Mouse (Mus musculus) left cerebral cortex, adult 8-10 months (tissue): Measurements from ENCODE around the gene Speer4e. TPM values are rescaled to one million over a fixed set of nuclear protein-coding genes. Genes with fewer than 3 reads are reported as not detected.
"Not testable (repeated sequence)": the region's sequence is repeated elsewhere in the genome, so short reads cannot be mapped to it uniquely, and the experiment has no call there.

ENCODE experiments used
- DNase-seq, 2 experiments: peaks; one replicate each; pipeline ENCODE4 v3.0.0; 2022; ENCODE audit warnings: low spot score in 2 of 2
- total RNA-seq, 4 experiments: library from RNA; stranded (reverse); gene quantifications; 2 replicates each; pipeline ENCODE4 v1.2.4; 2022

Gene Speer4e
- total RNA-seq, result not detected

- DNase-seq, result not testable (repeated sequence)
These were observed at the start of gene Speer4e for GRCm38 (mm10) chr5:14938329-14938728. Gene Speer4e (minus strand): TSS chr5:14938429.

- DNase-seq, result not testable (repeated sequence)
These were observed 48.6 kb upstream of the Speer4e start for GRCm38 (mm10) chr5:14986649-14987387.

DNA sequence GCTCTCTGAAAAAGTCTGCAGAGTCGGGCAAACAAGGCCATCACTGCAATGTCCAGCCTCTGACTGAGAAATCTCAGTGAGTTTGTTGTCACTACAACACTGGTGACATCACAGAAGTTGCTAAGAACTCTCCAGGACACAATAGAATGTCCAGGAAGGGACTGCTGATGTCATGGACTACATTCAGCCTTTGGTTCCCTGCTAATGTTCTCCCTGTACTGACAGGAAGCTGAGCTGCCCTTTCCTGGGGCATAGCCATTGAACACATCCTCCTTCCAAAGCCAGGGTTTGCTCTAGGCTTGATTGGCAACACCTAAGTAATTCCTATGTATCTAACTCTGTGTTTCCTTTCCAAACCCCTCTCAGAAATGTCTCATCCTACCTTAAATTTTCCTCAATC is 40.6 kb upstream of the Speer4e start, which contains the start of gene Gm10354:
Gm10354 (minus strand) TSS at position 101 of the 400 bp plus-strand sequence.
- DNase-seq, result not testable (repeated sequence)

GRCm38 (mm10) chr5:14977368-14977767 is 39.1 kb upstream of the Speer4e start:
- not testable (repeated sequence) for DNase-seq

GRCm38 (mm10) chr5:14975294-14975693 is 37.1 kb upstream of the Speer4e start:
- not testable (repeated sequence) for DNase-seq

DNA sequence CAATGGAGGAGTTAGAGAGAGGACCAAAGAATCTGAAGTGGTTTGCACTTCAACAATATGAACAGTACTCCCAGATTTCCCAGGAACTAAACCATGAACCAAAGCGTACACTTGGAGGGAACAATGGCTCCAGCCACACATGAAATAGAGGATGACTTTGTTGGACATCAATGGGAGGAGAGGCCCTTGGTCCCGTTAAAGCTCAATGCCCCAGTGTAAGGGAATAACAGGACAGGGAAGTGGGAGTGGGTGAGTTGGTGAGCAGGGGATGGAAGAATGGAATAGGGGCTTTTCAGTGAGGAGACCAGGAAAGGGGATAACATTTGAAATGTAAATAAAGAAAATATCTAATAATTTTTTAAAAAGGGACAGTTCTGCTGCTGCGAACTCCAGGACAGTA is 34.6 kb upstream of the Speer4e start:
- not testable (repeated sequence) for DNase-seq

DNA sequence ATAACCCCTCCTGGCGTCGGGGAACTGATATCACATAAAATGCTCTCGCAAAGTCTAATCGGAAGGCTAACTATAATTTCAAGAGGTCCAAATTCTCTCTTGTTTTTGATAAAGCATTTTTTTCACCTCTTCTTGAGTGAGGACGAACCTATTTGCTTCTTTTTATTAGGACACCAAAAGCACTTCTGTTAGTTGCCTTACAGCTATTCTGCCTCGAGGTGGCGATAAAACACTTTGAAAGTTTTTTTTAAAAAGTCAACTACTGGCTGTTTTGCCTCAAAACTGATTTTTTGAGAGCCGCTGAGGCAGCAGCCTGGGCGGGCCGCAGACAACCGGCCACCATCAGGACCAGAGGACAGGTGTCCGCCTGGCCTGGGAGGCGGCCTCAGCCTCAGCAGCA is 25.6 kb upstream of the Speer4e start:
- not testable (repeated sequence) for DNase-seq

- not testable (repeated sequence) for DNase-seq
These were observed 23.3 kb upstream of the Speer4e start for GRCm38 (mm10) chr5:14961502-14961901.

DNA sequence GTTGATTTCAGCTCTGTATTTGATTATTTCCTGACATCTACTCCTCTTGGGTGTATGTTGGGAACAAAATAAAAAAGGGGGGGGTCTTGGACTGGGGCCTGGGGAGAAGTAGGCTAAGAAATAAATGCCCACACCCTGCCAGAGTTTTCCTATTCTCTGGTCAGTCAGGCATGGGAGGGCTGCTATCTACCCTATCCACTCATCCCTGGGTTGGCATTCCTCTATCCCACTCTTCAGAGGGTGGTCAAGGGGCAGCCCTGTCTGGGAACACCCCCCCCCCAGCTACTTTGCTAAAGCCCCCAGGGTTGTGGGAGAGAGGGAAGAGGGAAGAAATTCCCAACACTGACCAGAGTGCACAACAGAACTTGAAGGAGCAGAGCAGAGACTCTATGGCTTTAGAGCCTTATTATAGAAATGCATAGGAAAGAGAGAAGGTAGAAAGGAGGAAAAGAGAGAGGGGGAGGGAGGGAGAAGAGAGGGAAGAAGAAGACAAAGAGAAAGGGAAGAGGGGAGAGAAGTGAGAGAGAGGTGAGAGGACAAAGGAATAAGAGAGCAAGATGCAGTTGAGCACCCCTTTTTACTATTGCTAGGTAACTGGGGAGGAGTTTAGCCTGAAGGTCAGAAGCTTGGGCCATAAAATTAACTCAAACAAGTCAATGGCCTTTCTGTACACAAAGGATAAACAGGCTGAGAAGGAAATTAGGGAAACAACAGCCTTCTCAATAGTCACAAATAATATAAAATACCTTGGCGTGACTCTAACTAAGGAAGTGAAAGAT is 17.9 kb upstream of the Speer4e start:
- not testable (repeated sequence) for DNase-seq

DNA sequence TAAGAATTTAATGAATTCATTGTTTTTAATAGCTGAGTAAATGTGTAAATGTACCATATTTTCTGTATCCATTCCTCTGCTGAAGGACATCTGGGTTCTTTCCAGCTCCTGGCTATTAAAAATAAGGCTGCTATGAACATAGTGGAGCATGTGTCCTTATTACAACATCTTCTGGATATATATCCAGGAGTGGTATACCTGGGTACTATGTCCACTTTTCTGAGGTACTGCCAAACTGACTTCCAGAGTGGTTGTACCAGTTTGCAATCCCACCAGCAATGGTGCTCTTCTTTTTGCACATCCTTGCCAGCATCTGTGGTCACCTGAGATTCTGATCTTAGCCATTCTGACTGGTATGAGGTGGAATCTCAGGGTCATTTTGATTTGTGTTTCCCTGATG is 15.4 kb upstream of the Speer4e start:
- DNase-seq, result not testable (repeated sequence)

- DNase-seq, result not testable (repeated sequence)
These were observed 14.5 kb upstream of the Speer4e start for GRCm38 (mm10) chr5:14952749-14953148.

- not testable (repeated sequence) for DNase-seq
These were observed 13.6 kb upstream of the Speer4e start for GRCm38 (mm10) chr5:14951822-14952221.

DNA sequence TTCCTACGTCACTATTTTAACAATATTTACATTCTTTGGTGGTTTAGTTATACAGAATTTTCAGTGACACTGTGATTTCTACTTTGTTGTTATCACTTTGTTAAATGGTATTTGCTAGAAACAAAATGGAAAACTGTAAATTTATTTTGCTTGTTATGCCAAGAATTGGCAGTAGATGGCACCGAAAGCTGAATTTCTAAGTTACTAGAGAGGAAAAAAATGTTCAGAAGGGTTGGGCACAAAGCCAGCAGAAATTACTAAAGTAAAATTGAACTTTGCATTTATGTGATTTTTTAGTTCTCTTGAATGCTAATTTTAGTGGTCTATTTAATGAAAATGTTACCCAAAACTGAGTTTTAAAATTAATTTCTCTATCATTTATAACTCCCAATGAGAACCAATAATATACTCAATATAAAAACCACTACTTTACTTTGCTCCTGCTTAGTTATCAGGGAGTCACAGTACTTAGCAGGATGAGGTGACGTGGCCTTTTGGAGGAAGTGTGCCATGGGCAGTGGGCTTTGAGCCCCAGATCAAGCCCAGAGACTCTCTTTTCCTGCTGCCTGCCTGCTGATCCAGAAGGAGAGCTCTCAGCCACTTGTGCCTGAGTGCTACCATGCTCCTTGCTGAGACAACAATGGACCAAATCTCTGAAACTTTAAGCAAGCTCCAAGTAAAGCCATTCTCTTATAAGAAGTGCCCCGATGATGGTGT is 9.4 kb upstream of the Speer4e start:
- DNase-seq, result not testable (repeated sequence)

DNA sequence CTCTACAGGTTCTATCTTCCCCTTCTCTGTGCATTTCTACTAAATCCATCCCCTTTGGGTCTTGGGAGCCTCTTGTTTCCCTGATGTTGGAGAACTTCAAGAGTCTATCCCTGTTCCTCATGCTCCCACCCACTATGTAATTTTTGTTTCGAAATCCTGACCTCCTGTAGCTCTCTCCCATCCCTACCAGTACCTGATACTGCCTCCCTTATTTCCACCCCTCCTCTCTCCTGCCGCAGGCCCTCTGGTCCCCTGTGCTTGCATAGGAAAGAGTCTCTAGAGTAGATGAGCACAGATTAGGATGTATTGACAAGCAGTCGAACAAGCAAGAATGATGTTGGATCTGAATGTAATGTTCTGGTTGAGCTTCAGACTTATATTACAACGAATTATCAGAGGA is 7.3 kb upstream of the Speer4e start:
- DNase-seq, result not testable (repeated sequence)

DNA sequence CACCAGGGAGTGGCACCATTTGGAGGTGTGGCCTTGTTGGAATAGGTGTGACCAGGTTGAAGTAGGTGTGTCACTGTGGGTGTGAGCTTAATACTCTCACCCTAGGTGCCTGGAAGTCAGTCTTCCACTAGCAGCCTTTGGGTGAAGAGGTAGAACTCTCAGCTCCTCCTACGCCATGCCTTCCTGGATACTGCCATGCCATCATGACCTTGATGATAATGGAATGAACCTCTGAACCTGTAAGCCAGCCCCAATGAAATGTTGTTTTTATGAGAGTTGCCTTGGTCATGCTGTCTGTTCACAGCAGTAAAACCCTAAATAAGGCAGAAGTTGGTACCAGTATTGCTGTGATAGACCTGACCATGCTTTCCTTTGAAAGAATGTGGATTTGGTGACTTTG is 2.8 kb upstream of the Speer4e start:
- not testable (repeated sequence) for DNase-seq

- DNase-seq, result not testable (repeated sequence)
These were observed 4.5 kb downstream of the Speer4e start for GRCm38 (mm10) chr5:14933721-14934120.

DNA sequence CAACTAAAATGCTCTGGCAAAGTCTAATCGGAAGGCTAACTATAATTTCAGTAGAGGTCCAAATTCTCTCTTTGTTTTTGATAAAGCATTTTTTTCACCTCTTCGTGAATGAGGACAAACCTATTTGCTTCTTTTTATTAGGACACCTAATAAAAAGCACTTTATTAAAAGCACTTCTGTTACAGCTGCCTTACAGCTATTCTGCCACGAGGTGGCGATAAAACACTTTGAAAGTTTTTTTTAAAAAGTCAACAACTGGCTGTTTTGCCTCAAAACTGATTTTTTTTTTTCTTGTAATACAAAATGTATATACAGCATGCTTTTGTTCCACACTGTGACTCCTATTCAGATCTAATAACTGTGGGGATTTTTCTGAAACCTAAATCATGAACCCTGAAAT is 11.2 kb downstream of the Speer4e start:
- not testable (repeated sequence) for DNase-seq

- not testable (repeated sequence) for DNase-seq
These were observed 23.4 kb downstream of the Speer4e start, which contains the start of gene Gm9758 for GRCm38 (mm10) chr5:14914799-14915198. Gene Gm9758 (minus strand): TSS chr5:14914899.

DNA sequence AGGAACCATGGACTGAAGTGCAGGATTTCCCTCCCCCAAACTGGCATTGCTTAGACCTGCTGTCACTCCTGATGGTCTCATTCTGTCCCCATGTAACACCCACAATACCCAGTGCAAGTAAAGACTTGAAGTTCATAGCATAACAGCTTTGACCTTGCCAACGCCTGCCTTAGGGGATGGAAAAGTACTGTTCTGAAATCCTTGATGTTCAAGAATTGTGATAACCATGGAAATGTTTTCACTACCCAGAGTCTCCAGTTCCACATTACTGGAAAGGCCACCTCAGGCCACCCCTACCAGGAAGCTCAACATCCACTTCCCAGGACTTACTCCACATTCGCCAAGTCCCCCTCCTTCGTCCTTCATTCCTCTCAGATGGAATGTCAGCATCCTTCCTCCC is 23.9 kb downstream of the Speer4e start:
- DNase-seq, result not testable (repeated sequence)

DNA sequence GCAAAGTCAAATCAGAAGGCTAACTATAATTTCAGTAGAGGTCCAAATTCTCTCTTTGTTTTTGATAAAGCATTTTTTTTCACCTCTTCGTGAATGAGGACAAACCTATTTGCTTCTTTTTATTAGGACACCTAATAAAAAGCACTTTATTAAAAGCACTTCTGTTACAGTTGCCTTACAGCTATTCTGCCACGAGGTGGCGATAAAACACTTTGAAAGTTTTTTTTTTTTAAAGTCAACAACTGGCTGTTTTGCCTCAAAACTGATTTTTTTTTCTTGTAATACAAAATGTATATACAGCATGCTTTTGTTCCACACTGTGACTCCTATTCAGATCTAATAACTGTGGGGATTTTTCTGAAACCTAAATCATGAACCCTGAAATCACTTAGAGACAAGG is 34.7 kb downstream of the Speer4e start:
- not testable (repeated sequence) for DNase-seq

GRCm38 (mm10) chr5:14892242-14892641 is 46.0 kb downstream of the Speer4e start:
- DNase-seq, result no peak

DNA sequence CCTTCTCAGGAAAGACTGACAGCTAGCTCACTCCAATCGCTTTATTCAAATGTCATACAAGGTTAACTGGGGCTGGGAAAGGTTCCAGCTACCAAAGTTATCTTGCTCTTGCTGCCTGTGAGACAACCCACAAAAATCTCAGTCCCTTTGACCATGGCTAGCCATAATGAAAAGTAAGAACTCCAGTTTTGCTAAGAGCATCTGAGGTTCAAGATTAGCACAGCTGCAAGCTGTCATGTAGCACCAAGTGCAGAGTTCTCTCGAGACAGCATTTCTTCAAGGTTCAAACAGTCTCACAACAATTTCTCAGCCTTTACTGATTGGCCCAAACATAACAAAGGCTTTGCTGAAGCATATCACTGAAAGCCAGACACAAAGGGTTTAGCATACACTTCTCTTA is 52.9 kb downstream of the Speer4e start:
- DNase-seq, result not testable (repeated sequence)
